Mouse (Mus musculus): Measurements from ENCODE around the gene Dgkb.

The Dgkb gene

DNA sequence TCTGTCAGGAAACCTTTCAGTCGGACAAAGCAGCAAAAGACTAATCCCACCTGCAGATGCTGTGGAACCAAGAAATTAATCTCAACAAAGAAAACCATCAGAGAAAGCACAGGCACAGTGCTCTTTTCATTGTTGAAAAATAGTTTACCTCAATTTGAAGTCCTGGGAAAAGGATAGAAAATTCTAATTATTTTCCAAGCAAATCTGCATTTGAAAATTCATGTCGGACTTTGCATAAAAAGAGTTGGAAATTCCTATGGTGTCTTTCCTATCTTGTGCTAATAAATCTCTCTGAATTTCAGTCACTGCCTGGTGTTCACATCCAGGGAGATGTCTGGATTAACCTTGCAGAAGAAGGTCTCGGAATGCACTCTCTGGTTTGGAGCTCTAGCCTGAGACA, at the start of gene Dgkb:
Dgkb (plus strand) TSS at position 301 of the 400 bp plus-strand sequence.
- DNase-seq (ENCODE audit: low spot score): no peak

DNA sequence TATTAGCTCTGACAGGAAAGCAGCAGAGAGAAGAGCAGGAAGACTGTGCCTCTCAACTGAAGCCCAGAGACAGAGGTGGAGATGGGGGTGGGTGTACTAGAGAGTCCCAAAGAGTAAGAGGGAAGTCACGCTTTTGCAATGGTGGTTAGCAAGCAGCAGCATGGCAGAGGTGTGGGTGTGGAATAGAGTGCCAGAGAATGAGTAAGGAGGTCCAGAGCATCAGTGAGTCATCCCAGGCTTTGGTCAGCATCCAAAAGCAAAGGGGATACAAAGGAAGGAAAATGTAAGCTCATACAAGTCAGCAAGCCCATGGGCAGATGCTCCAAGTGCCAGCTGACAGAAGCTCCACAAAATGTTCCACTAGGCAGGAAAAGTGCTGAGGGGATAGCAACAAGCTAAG, 47.7 kb upstream of the Dgkb start:
- DNase-seq (ENCODE audit: low spot score): no peak

DNA sequence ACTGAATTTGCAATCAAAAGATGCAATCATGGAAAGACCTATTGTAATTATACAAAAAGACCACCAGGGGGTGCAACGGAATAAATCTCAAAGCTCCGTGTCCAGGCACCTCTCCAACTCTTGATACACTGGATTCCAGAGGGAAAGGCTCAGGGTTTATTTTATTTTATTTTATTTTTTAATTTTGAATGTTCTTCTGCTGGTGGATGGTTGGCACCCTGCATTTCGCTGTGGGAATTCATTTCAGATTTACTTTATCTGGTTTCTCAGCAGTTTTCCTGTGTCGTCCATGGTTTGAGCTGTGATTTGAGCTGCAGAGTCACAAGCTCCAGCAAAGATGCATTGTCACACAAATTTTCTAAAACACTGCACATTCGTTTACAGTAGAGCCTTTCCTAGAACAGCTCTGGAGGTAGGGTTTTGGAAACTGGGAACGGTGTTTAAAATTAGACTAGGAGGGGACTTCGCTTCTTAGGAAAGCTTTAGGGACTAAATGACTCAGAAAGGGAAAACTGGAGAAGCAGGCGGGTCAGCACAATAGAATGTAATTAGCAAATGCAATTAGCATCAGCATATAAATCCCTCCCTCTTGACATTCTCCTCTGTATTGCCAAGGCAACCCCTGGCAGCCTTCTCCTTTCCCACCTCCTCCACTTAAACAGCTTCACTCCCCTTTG, 43.7 kb upstream of the Dgkb start:
- DNase-seq (ENCODE audit: low spot score): peak; percentile 57

DNA sequence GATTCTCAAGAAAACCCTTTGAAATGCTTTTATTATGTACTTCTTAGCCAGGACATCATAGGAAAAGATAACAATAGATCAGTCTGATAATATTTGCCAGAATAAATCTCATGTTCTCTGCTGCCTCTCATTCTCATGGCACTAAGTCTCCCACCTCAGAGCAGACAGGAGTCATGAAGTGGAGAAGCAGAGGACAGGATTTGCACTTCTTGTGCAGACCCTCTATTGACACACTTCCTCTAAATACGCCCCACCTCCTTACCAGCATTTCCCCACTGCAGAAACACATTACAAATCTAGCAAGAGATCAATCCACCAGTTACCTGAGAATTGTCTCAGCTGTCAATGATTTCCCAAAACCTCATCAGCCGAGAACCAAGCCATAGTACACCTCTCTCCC, 42.9 kb upstream of the Dgkb start:
- no peak for DNase-seq (ENCODE audit: low spot score)

DNA sequence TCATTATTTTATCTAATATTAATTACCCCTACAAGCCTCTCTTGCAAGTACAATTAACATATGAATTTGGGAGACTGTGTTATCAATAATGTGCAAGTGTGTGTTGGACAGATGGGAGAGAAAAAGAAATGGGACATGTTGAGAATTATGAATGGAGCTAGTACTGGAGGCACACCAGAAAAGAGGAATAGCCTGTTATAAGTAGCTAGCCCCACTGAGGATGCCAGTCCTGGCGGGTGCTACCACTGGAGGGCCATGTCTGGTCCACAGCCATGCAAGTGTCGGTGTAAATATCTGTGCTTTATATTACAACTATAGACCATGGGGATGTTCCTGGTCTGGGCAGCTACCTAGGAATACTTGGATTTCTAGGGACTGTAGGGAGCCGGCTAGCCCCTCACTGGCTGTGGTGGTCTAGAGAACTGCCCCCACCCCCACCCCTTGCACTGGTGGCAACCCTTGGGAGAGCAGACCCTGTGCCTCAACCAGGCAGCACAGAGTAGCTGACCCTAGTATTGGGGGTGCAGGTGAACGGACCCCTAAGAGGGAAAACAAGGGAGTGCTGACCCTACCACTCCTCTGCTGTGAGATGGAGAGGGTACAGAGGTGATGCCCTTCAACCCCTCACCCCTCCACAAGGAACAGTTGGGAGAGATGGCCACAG, 21.1 kb upstream of the Dgkb start:
- DNase-seq (ENCODE audit: low spot score): no peak

DNA sequence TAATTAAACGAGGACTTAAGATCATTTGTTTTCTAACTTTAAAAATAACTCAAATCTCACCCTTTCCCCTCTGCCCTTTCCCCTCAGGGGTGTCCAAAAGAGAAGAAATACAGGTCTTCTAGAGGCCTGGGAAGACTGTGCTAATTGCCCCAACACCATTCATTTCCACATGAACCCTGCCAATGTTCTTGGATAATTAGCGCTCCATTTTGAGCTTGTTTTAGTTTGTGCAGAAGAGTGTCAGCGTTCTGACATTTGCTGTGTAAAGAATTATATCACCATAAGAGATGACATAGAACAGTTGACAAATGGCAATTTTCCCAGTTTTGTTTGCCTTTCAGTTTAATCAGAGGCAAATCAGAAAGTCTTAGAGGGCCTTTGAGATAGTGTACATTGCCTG, 3.4 kb upstream of the Dgkb start:
- no peak for DNase-seq (ENCODE audit: low spot score)

DNA sequence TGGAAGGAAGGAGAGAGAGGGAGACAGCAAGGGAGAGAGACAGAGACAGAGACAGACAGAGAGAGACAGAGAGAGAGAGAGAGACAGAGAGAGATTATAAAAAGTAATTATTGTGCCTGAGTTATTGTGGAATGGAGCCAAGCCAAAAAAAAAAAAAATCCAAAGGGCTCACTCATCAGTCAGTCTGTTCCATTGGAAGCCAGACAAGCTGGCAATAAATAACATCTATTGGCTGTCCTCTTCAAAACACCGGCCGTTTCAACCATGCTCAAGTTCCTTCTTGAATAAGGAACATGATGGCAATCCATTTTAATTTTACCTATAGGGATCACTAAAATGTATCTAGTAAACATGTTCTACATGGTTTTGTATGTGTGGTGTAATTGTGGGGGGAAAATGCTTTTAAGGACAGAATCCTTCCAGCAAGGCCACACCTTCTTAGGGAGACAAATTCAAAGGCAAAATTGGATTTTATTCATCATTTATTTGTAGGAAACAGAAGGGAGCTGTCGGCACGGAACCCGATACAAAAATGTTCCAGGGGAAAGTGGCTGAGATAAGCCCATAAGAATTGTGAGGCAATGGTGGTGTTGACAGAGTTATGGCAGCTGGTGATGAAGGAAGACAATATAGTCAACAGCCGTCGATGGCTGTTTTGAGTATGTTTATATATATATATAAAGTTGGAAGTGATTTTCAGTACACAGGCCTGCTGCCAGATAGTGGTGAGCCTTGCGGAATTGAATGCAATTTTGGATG, 3.7 kb downstream of the Dgkb start:
- DNase-seq (ENCODE audit: low spot score): no peak

DNA sequence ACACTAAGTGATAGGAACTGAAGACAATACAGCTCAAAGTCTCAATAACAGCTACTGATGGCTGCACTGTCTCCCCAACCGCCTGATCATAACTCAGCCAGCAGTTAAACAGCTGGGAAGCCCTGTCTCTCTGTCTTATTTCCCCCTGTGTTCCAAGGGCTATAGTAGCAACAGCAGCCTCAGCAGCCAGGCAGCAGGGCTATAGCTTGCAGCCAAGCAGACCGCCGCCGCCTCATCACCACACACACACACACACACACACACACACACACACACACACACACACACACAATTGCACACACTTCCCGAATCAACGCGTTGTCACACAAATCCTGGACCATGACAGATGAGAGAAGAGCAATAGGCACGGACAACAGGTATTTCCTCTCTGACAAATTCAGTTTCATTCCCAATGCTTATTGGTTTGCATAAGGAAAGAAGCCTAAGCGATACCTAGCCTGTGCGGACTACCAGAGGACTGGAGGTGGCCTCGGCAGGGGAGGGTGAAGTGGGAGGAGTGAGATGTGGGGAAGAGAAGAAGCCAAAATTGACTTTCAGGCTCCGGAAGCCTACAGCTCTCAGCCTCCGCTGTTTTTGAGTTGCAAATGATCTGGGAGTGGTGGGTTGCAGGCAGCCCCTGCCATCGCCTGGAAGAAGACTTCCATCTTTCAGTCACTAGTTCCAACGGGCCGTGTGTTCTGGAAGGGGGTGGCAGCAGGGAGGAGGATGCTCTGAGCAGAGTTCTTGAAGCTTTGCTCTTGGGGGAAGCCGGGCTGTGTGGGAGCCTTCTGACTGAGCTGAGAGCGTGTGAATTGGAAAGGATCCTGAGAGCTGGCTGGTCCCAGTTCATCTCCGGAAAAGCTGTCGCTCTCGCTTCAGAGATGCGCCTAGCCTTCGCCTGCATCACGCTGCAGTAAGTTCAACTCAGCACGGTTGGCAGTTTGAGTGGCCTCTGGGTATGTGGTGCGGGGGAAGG, 62.8 kb downstream of the Dgkb start:
- no peak for DNase-seq (ENCODE audit: low spot score)

DNA sequence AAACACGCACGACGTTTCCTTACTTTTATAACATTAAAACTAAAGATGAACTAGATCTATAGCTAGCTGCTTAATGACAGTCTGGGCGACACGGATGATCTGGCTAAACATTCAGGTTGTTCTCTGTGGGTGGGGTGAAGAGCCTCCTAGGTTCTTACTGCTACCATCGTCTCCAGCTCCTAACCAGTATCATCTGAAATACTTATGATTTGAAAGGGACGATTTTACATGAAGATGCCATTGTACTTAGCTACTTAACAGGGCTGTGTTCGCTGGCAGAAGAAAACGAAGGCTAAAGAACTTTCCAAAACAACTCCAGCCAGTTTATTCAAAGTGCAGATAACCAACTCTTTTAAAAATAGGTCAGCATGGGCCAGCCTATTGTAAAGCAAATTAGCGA, 63.9 kb downstream of the Dgkb start:
- DNase-seq (ENCODE audit: low spot score): no peak

DNA sequence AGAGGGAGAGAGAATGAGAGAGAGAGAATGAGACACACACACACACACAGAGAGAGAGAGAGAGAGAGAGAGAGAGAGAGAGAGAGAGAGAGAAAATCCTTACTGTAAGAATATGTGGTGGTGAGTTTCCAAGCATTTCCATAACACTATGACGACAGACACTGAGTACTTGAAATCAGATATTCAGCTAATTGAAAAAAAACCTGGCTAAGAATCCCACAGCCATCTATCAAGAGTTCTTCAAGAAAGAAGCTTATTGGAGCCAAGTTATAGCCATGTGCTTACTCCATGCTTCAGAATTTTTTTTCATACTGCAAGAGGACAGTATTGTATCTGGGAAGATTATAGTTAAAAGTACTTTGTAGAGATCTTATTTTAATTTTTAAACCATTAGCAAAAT, 65.3 kb downstream of the Dgkb start:
- no peak for DNase-seq (ENCODE audit: low spot score)

DNA sequence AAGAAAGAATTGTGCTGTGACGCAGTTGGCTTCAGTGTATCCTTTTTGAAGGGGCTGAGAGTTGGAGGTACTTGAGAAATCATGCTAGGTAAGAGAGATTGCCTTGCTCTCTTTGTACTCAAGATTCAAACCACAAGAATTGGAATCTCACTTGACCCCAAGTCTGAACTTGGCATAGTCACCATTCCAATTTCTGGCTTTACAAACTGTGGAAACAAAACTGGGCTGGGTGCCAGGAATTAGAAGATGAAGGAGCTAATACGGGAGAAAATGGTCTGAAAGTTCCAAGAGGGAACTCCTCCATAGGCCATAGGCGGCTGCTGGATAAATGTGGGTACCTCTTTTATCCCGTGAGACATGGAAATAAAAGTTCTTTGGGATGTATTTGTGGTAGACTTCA, 66.3 kb downstream of the Dgkb start:
- DNase-seq (ENCODE audit: low spot score): no peak

DNA sequence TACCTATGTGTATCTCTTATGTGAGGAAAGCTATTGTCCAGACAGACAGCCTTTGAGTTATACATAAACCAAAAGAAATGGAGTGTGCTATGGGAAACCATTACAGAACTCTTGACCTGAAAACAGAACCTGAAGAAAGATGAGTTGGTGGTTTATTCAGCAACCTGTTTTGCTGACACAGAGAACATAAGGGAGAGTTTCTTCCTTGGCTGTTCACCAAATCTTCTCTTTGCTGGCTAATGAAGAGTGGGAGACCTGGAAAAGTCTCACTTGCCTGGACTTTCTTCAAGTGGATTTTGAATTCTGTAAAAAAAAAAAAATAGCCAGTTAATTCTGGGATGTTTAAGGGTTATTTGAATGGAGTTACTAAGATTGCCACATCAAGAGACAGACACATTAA, 71.1 kb downstream of the Dgkb start:
- DNase-seq (ENCODE audit: low spot score): no peak

DNA sequence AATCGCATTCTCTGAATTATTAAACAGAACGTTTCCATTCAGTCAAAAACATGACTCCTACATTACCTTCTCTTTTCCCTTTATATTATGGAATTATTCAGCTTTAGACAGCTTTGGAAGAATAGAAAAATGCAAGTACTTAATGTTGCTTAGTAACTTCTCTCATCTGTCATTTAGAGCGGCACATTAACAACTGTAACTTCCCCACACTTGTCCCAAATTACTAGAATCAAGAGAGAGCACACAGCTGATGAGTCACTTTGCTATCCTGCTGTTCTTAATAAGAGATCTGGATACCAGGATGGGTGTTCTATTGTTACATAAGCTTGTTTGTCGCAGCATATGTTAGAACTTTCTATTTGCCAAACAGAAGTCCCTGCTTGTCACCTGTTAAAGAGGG, 71.9 kb downstream of the Dgkb start:
- no peak for DNase-seq (ENCODE audit: low spot score)

DNA sequence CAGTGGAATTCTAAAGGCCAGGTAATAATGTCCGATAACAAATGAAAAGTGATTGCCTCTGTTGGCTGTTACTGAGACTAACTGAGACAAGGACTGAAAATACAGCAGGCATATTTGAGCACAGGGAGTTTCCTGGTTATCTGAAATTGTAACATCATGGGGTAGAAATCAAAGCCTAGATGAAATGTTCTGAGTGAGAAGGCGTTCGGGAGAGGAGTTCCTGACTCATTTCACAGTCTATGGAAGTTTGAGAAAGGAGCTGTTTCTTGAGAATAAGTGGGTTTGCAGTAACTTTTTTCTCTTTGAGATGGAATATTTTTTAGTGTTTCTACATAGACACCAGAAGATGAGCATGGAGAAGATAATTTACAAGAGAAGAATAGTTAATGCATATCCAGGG, 73.8 kb downstream of the Dgkb start:
- DNase-seq (ENCODE audit: low spot score): no peak

DNA sequence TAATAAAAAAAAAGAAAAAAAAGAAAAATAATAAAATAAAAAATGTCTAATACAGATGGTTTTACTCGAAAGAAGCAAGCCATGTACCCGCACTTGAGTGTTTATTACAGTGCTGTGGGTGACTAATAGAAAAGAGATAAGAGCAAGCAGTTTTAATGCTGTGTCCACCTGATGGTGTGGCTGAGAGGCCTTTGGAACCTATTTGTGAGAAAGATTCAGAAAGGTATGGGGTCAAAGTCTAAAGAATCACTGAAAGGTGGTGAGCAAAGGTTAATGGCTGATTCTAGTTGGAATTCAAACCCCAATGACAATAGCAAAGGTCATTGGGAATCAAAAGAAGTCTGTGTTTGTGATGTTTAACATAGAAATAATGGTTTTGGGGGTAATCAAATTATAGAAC, 124.6 kb downstream of the Dgkb start:
- DNase-seq (ENCODE audit: low spot score): no peak

DNA sequence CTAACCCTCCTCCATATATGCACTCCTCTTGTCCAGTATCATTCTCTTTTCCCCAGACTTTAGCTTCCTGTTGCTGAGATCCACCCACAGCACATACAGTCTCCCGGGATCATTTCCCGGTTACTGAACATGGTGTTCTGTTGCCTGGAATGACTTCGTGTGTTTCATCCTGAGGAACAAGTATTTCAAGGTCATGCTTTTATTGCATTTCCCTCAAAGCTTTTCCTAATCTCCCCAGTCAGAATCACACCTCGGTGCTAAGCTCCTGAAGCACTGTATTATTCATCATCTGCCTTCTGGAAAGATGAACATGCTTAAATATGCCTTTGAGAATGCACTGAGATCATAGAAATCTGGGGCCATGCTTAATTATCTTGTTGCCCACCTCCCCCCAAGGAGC, 138.7 kb downstream of the Dgkb start:
- DNase-seq (ENCODE audit: low spot score): no peak

DNA sequence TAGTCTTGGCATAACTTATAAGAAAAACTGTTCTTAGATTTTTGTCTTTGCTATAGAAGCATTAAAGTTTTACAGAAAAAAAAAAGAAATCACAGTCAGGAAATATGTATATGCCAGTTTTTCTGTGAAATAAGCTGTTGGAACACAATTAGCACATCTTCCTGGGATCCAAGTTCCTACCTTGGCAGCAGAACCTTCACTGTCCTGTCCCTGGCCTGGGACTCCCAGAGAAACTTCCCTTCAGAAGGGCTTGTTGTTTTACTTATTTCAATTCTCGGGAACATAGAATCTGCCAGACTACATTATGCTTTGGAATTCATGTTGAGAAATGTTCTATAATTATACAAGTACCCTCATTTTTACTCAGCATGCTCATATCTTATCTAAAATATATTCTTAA, 154.0 kb downstream of the Dgkb start:
- DNase-seq (ENCODE audit: low spot score): no peak

DNA sequence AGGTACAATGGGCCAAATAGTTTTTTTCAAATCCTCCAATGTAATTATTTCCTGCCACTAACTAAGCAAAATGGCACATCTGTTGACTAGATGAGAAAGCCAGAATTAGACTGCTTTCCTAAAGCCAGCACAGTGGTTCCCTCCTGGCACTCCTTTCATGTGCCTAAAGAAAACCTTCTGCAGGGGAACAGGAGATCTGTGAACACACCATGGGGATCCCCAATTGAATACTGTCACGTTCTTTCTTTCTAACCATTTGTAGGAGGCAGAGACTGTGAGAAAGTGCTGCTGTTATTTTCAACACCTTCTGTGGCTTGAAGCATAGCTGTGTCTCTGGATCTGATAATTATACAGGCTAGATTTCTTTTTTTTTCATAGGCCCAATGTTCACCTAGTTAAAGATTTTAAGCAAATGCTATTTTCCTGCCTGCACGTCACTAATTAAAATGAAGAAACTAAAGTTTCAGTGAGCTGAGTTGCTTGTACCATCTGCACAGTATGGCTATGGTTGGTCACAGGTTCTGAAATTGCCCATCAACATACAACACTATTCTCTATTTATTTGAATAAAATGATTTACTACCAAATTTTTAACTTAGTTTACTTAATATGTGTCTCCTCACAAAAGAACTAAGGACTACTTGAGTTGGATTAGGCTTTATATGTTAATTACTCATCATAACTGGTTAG, 161.1 kb downstream of the Dgkb start:
- no peak for DNase-seq (ENCODE audit: low spot score)

DNA sequence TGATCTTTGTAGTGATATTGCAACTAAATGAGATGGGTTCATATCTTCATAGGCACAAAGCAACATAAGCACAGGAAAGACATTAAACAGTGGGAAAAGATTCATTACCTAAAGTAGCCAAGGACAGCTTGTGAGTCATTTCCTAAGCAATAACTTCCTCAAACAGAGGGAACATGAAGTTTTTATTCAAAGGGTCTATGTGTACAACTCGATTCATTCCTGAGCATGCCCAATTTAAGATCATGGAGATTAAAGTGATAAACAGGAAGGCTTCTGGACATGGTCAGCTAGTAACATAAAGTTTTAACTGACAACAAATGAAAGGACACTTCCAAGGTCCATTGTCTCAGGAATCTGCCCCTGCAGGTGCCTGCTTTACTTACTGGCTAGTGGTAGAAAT, 167.8 kb downstream of the Dgkb start:
- no peak for DNase-seq (ENCODE audit: low spot score)

DNA sequence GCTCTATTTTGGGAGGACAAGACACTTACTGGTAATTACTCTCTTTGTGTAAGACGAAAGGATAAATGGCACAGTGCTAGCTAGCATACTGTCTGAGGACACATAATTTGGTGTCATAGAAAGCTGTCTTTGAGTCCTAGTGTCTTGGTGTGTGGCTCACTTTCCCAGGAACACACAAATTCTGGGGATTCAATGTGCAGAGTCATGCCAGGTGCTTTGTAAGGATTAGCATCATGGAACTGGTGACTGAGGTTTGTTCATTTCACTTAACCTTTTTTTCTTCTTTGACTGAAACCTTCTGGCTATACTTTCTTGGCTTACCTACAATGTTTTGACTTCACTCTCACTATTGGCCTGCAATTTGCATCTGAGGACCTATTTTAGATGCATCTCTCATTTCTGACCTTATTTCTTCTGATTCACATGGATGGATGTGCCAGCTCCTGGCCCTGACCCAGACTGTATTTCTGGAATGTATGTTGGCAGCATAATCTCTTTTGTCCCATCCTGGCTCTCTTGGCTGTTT, 170.6 kb downstream of the Dgkb start:
- DNase-seq (ENCODE audit: low spot score): no peak

DNA sequence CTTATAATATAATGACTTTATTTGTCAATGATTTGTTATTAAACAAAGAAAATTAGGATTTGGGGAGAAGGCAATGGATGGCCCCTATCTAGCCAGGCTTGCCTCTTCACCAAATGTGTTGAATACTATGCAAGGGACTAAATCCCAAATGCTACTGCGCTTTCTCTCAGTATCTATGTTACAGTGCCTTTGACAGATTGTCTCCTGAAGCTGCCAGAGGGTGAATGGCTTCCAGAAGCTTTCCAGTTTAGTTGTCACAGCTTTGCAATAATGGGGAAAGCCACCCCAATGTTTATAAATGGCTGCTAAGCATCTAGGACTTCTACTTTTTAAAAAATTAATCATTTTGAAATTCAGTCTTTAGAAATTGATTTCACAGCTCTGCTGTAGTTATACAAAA, 175.7 kb downstream of the Dgkb start:
- no peak for DNase-seq (ENCODE audit: low spot score)
